Mouse (Mus musculus): Measurements from ENCODE around the gene Tmem132c. TPM values are rescaled to one million over a fixed set of nuclear protein-coding genes. Genes with fewer than 3 reads are reported as not detected.
A peak's percentile ranks its signal among the peaks of the same experiment; 100 is the strongest.

Gene Tmem132c
- polyA plus RNA-seq, 1 experiment from 2014 or later: 22.3 TPM

DNA sequence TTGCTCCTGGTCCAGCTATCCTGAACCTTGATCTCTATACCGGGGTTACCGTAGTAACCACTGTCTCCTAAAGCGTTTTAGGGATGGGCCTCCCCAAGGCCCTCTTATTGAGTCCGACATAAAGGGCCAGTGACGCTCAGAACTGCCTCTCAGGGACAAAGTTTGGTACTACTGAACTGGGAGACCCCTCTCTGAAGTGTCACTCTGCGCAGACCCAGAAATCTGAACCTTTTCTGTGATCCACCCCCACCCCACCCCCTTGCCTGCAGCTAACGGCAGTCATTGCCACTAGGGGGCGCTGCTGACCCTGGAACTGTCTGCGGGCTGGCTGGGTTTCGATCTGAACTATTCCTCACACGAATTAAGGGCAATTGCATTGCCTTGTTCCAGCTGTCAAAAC lies 6.4 kb upstream of the Tmem132c start:
- Histone ChIP-seq H3K4me2 (ENCODE audit: low read depth, low read length) (peak overlapping the region; percentile 41), H3K27me3 (replicated peaks; ENCODE audit: control insufficient read depth, insufficient read depth, low read length) (0 out of 2 replicates have a peak, but pooled peaks cover 3% of the 10 kb centered on the region), H3K27ac (replicated peaks; ENCODE audit: low read depth, low read length) (no peak overlapping the region), H3K4me3 (ENCODE audit: low read depth, low read length) (no peak overlapping the region), H3K9ac (ENCODE audit: low read depth, low read length) (no peak overlapping the region), H3K36me3 (ENCODE audit: control insufficient read depth, insufficient read depth, low read length) (no peaks in the 10 kb centered on the region), H3K9me3 (ENCODE audit: control insufficient read depth, low read length) (peaks cover 11% of the 10 kb centered on the region), H3K4me1 (ENCODE audit: control insufficient read depth, insufficient read depth, low read length) (0 out of 2 replicates have a peak, but pooled peaks cover 2% of the 10 kb centered on the region)
- peak; percentile 80 for DNase-seq (ENCODE audit: low spot score)
- ATAC-seq (ENCODE audit: low read depth): peak; percentile 81
- 4% methylated on average over 11 of the region's 11 CpGs for WGBS

DNA sequence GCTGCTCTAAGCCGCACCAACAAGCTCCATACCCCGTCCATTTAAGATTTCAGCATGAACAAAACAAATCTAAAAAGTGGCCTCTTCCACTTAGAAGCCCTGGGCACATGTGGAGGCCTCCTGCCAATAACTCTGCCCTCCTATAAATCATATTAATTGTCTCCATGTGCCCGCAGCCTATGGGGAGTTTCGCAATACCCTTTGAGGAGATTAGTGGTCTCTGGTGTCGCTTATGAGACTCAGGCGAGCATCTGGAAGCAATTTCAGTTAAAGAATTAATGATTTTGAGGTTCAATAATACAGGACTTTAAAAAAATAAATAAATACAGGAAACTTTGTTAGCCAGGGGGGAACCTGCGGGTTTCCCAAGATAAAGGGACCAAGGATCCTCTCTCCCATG lies 1.9 kb upstream of the Tmem132c start:
- H3K36me3 ChIP-seq (ENCODE audit: control insufficient read depth, insufficient read depth, low read length): no peaks in the 10 kb centered on the region
- ATAC-seq (ENCODE audit: low read depth): no peak
- H3K9ac ChIP-seq (ENCODE audit: low read depth, low read length): no peak overlapping the region
- 20% methylated on average over 7 of the region's 7 CpGs for WGBS
- peaks cover 11% of the 10 kb centered on the region for H3K4me1 ChIP-seq (ENCODE audit: control insufficient read depth, insufficient read depth, low read length)
- H3K27ac ChIP-seq (replicated peaks; ENCODE audit: low read depth, low read length): 0 out of 2 replicates have a peak overlapping the region, but pooled peaks have one; percentile 15
- H3K4me2 ChIP-seq (ENCODE audit: low read depth, low read length): no peak overlapping the region
- H3K4me3 ChIP-seq (ENCODE audit: low read depth, low read length): no peak overlapping the region
- H3K9me3 ChIP-seq (ENCODE audit: control insufficient read depth, low read length): peaks cover 11% of the 10 kb centered on the region
- DNase-seq (ENCODE audit: low spot score): peak; percentile 84
- H3K27me3 ChIP-seq (replicated peaks; ENCODE audit: control insufficient read depth, insufficient read depth, low read length): peaks cover 19% of the 10 kb centered on the region

DNA sequence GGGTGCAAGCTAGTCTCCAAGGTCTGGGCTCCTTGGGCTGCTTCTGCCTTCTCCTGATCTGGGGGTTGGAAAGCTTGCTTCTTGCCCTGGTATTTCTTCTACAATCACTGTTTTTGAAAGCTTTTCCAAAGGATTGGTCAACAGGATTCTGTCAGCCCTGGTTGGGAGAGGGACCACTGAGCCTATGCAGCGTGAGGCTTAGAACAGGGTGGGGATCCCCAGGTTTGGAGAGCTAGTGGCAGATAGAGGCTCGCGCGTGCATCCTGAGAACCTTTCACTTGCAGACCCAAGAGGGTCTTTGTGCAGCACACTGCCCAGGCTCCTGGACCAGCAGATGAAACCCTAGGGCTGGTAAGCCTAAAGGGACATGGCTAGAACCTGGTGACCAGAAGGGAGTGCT lies 962 bp upstream of the Tmem132c start:
- H3K9me3 ChIP-seq (ENCODE audit: control insufficient read depth, low read length): peaks cover 11% of the 10 kb centered on the region
- no peak for DNase-seq (ENCODE audit: low spot score)

DNA sequence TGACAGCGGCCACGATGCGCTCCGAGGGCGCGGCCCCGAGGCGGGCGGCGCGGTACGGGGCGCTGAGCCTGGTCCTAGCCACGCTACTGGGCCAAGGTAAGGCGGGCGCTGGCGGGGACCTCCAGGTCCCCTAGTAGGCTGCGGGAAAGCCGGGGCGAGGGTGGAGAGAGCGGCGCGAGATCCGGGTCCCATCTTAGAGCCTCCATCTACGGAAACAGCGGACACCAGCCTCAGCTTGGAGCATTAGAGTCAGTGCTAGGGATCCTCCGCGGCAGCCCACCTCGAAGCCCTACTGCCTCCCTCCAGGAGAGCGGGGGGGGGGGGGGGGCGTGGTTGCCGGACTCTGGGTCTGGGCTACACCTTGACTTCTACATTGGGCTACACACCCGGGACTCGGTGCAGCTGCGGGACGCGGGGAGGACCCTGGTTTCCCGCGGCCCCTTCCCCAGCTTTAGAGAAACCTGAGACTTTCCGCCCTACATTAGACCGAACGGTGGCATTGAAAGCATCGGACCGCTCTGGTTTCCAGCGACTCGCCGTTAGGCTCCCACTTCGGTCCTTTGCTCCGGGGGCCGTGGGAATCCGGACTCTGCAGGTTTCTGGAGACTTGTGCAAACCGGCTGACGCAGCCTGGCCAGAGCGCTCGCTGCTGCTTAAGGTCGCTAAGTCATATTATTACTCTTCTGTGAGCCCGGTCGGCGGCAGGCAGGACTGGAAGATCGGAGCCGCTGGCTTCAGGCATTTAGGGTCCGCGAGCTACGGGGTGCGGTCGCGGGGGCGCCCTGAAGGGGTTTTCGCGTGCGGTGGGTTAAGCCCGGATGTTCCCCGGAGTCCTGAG lies 536 bp downstream of the Tmem132c start:
- no peaks in the 10 kb centered on the region for H3K36me3 ChIP-seq (ENCODE audit: control insufficient read depth, insufficient read depth, low read length)
- H3K9me3 ChIP-seq (ENCODE audit: control insufficient read depth, low read length): peaks cover 11% of the 10 kb centered on the region
- H3K27me3 ChIP-seq (replicated peaks; ENCODE audit: control insufficient read depth, insufficient read depth, low read length): peaks cover 19% of the 10 kb centered on the region
- peak overlapping the region; percentile 83 for H3K4me2 ChIP-seq (ENCODE audit: low read depth, low read length)
- H3K4me3 ChIP-seq (ENCODE audit: low read depth, low read length): peak overlapping the region; percentile 77
- peaks cover 10% of the 10 kb centered on the region for H3K4me1 ChIP-seq (ENCODE audit: control insufficient read depth, insufficient read depth, low read length)
- peak; percentile 24 for DNase-seq (ENCODE audit: low spot score)
- WGBS: under 1% methylated on average over 50 of the region's 73 CpGs
- peak; percentile 79 for ATAC-seq (ENCODE audit: low read depth)
- H3K27ac ChIP-seq (replicated peaks; ENCODE audit: low read depth, low read length): peak overlapping the region; percentile 61
- H3K9ac ChIP-seq (ENCODE audit: low read depth, low read length): peak overlapping the region; percentile 72

More for the DNA sequence above, 962 bp upstream of the Tmem132c start:
- H3K4me2 ChIP-seq (ENCODE audit: low read depth, low read length): peak overlapping the region; percentile 83
- no peaks in the 10 kb centered on the region for H3K36me3 ChIP-seq (ENCODE audit: control insufficient read depth, insufficient read depth, low read length)
- peaks cover 10% of the 10 kb centered on the region for H3K4me1 ChIP-seq (ENCODE audit: control insufficient read depth, insufficient read depth, low read length)
- peaks cover 19% of the 10 kb centered on the region for H3K27me3 ChIP-seq (replicated peaks; ENCODE audit: control insufficient read depth, insufficient read depth, low read length)
- H3K27ac ChIP-seq (replicated peaks; ENCODE audit: low read depth, low read length): no peak overlapping the region; the same call in 1 of the 2 replicates
- peak overlapping the region; percentile 77; the same call in 1 of the 2 replicates for H3K4me3 ChIP-seq (ENCODE audit: low read depth, low read length)
- 17% methylated on average over 4 of the region's 4 CpGs for WGBS
- no peak for ATAC-seq (ENCODE audit: low read depth)
- no peak overlapping the region for H3K9ac ChIP-seq (ENCODE audit: low read depth, low read length)

DNA sequence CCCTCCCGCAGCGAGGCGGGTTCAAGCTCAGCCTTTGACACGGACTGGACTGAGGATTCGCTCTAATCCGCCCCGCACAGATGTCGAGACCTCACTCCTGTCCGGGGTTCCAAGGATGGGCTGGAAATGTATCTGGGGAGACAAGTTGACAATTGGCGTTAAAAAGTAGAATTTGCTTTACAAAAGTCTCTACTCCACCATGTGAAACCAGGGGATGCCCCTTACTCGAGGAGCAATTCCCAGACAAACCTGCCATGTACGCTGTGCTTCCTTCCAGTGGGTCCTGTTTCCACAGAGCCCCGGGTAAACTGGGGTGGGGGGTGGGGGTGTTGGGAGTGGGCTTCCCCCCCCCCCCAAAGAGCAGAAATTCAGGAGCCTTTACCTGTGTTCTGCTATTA lies 1.2 kb downstream of the Tmem132c start:
- ATAC-seq (ENCODE audit: low read depth) (no peak), DNase-seq (ENCODE audit: low spot score) (no peak)
- peaks cover 17% of the 10 kb centered on the region for H3K27me3 ChIP-seq (replicated peaks; ENCODE audit: control insufficient read depth, insufficient read depth, low read length)

DNA sequence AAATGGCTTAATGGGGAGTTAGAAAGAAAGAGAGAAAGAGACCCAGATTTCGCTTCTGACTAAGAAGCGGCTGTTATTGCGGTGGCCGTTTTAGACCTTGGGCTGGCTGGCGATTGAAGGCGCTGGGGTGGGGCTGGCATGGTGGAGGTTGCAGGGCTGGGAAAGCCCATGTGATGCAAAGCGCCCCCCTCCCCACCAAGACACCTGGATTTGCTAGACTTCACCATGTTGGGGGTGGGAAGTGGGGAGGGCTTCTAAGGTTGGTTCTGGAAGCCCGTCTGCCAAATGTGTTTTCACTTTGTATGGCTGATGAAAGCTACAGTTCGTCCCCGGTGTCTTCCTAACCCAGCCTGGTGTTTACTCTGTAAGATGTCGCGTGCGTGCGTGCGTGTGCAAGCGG lies 1.6 kb downstream of the Tmem132c start:
- 2% methylated on average over 15 of the region's 16 CpGs for WGBS
- H3K9ac ChIP-seq (ENCODE audit: low read depth, low read length): peak overlapping the region; percentile 72

More for the DNA sequence above, 1.2 kb downstream of the Tmem132c start:
- WGBS: 0% methylated on average over 13 of the region's 13 CpGs
- H3K9me3 ChIP-seq (ENCODE audit: control insufficient read depth, low read length): peaks cover 11% of the 10 kb centered on the region
- peaks cover 10% of the 10 kb centered on the region for H3K4me1 ChIP-seq (ENCODE audit: control insufficient read depth, insufficient read depth, low read length)
- peak overlapping the region; percentile 61; the same call in 1 of the 2 replicates for H3K27ac ChIP-seq (replicated peaks; ENCODE audit: low read depth, low read length)
- H3K9ac ChIP-seq (ENCODE audit: low read depth, low read length): peak overlapping the region; percentile 72
- peak overlapping the region; percentile 83 for H3K4me2 ChIP-seq (ENCODE audit: low read depth, low read length)
- peak overlapping the region; percentile 77 for H3K4me3 ChIP-seq (ENCODE audit: low read depth, low read length)
- H3K36me3 ChIP-seq (ENCODE audit: control insufficient read depth, insufficient read depth, low read length): no peaks in the 10 kb centered on the region

DNA sequence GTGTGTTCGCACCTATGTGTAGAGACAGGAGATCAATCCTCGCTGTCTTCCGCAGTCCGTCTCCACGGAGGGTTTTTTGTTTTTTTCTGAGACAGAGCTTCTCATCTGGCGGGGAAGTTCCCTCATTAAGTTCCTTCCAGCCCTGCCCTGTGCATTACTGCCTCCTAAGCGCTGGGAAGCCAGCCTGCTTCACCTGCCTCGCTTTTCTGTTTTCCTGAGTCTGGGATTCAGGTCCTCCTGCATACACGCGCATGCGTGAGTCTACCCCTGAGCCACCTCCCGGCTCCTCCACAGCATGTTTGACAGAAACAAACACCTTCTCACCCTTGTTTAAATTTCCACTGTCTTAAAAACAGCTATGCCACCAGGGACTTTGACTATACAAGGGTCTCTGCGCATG lies 2.0 kb downstream of the Tmem132c start:
- 7% methylated on average over 13 of the region's 13 CpGs for WGBS
- ATAC-seq (ENCODE audit: low read depth) (no peak), DNase-seq (ENCODE audit: low spot score) (no peak)

More for the DNA sequence above, 1.6 kb downstream of the Tmem132c start:
- peaks cover 16% of the 10 kb centered on the region for H3K27me3 ChIP-seq (replicated peaks; ENCODE audit: control insufficient read depth, insufficient read depth, low read length)
- no peaks in the 10 kb centered on the region for H3K36me3 ChIP-seq (ENCODE audit: control insufficient read depth, insufficient read depth, low read length)
- peak overlapping the region; percentile 77 for H3K4me3 ChIP-seq (ENCODE audit: low read depth, low read length)
- H3K27ac ChIP-seq (replicated peaks; ENCODE audit: low read depth, low read length): no peak overlapping the region
- ATAC-seq (ENCODE audit: low read depth) (no peak), DNase-seq (ENCODE audit: low spot score) (no peak)
- H3K4me1 ChIP-seq (ENCODE audit: control insufficient read depth, insufficient read depth, low read length): peaks cover 10% of the 10 kb centered on the region
- H3K4me2 ChIP-seq (ENCODE audit: low read depth, low read length): peak overlapping the region; percentile 83
- peaks cover 11% of the 10 kb centered on the region for H3K9me3 ChIP-seq (ENCODE audit: control insufficient read depth, low read length)

DNA sequence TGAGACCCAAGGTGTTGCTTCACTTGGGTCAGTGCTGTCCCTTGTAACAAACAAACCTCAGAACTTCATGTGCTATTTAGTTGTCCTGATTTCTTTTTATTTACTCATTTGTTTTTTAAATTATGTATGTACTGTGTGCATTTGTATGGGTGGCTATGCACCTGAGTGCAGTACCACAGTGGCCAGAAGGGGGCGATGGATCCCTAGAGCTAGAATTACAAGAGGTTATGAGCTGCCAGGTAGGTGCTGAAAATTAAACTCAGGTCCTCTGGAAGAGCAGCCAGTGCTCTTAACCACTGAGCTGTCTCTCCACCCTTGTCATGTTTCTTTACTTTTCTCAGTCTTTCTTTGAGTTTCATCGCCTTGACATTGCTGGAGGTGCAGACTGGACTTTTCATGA lies 11.7 kb downstream of the Tmem132c start:
- Histone ChIP-seq H3K36me3 (ENCODE audit: control insufficient read depth, insufficient read depth, low read length) (no peaks in the 10 kb centered on the region), H3K4me3 (ENCODE audit: low read depth, low read length) (no peak overlapping the region), H3K27me3 (replicated peaks; ENCODE audit: control insufficient read depth, insufficient read depth, low read length) (no peaks in the 10 kb centered on the region), H3K4me1 (ENCODE audit: control insufficient read depth, insufficient read depth, low read length) (no peaks in the 10 kb centered on the region), H3K4me2 (ENCODE audit: low read depth, low read length) (no peak overlapping the region), H3K27ac (replicated peaks; ENCODE audit: low read depth, low read length) (no peak overlapping the region), H3K9me3 (ENCODE audit: control insufficient read depth, low read length) (0 out of 2 replicates have a peak, but pooled peaks cover 6% of the 10 kb centered on the region), H3K9ac (ENCODE audit: low read depth, low read length) (no peak overlapping the region)
- DNase-seq (ENCODE audit: low spot score): no peak
- ATAC-seq (ENCODE audit: low read depth): no peak
- WGBS: 57% methylated on average over 2 of the region's 2 CpGs

More for the DNA sequence above, 2.0 kb downstream of the Tmem132c start:
- Histone ChIP-seq H3K4me3 (ENCODE audit: low read depth, low read length) (peak overlapping the region; percentile 77), H3K4me1 (ENCODE audit: control insufficient read depth, insufficient read depth, low read length) (peaks cover 10% of the 10 kb centered on the region), H3K4me2 (ENCODE audit: low read depth, low read length) (peak overlapping the region; percentile 83), H3K27me3 (replicated peaks; ENCODE audit: control insufficient read depth, insufficient read depth, low read length) (peaks cover 16% of the 10 kb centered on the region), H3K9ac (ENCODE audit: low read depth, low read length) (peak overlapping the region; percentile 72), H3K27ac (replicated peaks; ENCODE audit: low read depth, low read length) (no peak overlapping the region), H3K9me3 (ENCODE audit: control insufficient read depth, low read length) (peaks cover 10% of the 10 kb centered on the region), H3K36me3 (ENCODE audit: control insufficient read depth, insufficient read depth, low read length) (no peaks in the 10 kb centered on the region)

All from embryonic facial prominence, embryonic 14.5 days (tissue).